ENCODE assay signal across 9 mouse cellular contexts in the genomic region with DNA sequence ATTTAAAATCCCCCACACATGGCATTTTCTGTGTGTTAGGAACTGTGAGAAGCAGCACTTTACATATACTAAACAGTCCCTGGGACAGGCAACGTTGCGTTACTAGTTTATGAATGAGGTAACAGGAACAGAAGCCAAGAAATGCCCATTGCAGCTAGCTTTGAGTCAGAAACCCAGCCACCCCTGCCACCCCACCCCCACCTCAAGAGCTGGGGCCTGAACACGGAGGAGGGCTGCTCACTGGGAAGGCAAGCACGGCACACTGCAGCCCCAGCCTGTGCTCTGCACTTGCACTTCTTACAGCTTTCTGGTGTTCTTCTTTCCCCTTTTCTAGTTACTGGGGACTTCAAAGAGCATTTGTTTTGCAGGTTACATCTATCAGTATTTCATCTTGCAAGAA.
DNase-seq lines count a peak whose midpoint lies in the region; ATAC-seq lines count a peak whose summit lies in the region.
"Had no signal": no experiment of that assay in that cellular context is flagged by ENCODE, and none has a peak within 500 bp of the region (broad histone marks: within the 10 kb centered on the region; RNA-seq: fewer than 3 reads in every experiment).

No protein-coding gene starts in this region.

- no peak for DNase-seq in heart, adult 18-20 months
- DNase-seq in right cerebral cortex, adult 18-20 months = peak; percentile 22
- DNase-seq in right cerebral cortex, postnatal 25 days = no peak
- DNase-seq in thymus, postnatal 36 days = peak; percentile 61 to 81
- DNase-seq in left cerebral cortex, adult 18-20 months (ENCODE audit: low spot score in 2 of 2) = no peak
- DNase-seq in midbrain, embryonic 10.5 days (ENCODE audit: low spot score) = no peak

- H3K4me3 ChIP-seq in heart, embryonic 11.5 days (ENCODE audit: low read depth, low read length) = no peak overlapping the region
- H3K4me3 ChIP-seq in intestine, embryonic 16.5 days (ENCODE audit: low read length) = no peak overlapping the region
- H3K4me3 ChIP-seq in midbrain, embryonic 10.5 days = no peak overlapping the region

- H3K9ac ChIP-seq in heart, embryonic 11.5 days (ENCODE audit: low read depth, low read length) = no peak overlapping the region
- 0 out of 2 replicates have a peak overlapping the region, but pooled peaks have one; percentile 31 for H3K9ac ChIP-seq in intestine, embryonic 16.5 days (ENCODE audit: low read depth, low read length)
- H3K9ac ChIP-seq: liver, embryonic 14.5 days had no signal

- 28% methylated on average over 4 of the region's 4 CpGs for WGBS in heart, embryonic 11.5 days (ENCODE audit: insufficient replicate concordance)
- WGBS in intestine, embryonic 16.5 days = 26% methylated on average over 4 of the region's 4 CpGs
- 51% methylated on average over 4 of the region's 4 CpGs for WGBS in midbrain, embryonic 10.5 days

- peak overlapping the region; percentile 67 for H3K27ac ChIP-seq in heart, embryonic 11.5 days (ENCODE audit: low read depth, low read length)
- H3K27ac ChIP-seq in intestine, embryonic 16.5 days (ENCODE audit: low read length) = no peak overlapping the region; the same call in 1 of the 2 replicates
- no peak overlapping the region for H3K27ac ChIP-seq in midbrain, embryonic 10.5 days (replicated peaks)
- H3K27ac ChIP-seq: liver, embryonic 14.5 days had no signal

- H3K9me3 ChIP-seq in heart, embryonic 11.5 days (replicated peaks; ENCODE audit: control insufficient read depth, low read length) = no peaks in the 10 kb centered on the region
- no peaks in the 10 kb centered on the region for H3K9me3 ChIP-seq in intestine, embryonic 16.5 days (ENCODE audit: control insufficient read depth, low read length)
- H3K9me3 ChIP-seq in midbrain, embryonic 10.5 days (replicated peaks) = no peaks in the 10 kb centered on the region

- ATAC-seq in heart, embryonic 11.5 days (replicated peaks; ENCODE audit: insufficient number of reproducible peaks, low FRiP score, low TSS enrichment) = no peak
- no peak for ATAC-seq in intestine, embryonic 16.5 days

- no peak overlapping the region for H3K4me2 ChIP-seq in heart, embryonic 11.5 days
- H3K4me2 ChIP-seq in intestine, embryonic 16.5 days (ENCODE audit: low read depth, low read length) = no peak overlapping the region

- H3K27me3 ChIP-seq in heart, embryonic 11.5 days (ENCODE audit: control insufficient read depth, insufficient read depth, low read length) = no peaks in the 10 kb centered on the region
- no peaks in the 10 kb centered on the region for H3K27me3 ChIP-seq in intestine, embryonic 16.5 days (replicated peaks; ENCODE audit: control insufficient read depth, insufficient read depth, low read length)
- no peaks in the 10 kb centered on the region for H3K27me3 ChIP-seq in midbrain, embryonic 10.5 days (ENCODE audit: low read depth, poor library complexity, severe bottlenecking)

- peaks cover 23% of the 10 kb centered on the region for H3K4me1 ChIP-seq in heart, embryonic 11.5 days (ENCODE audit: control insufficient read depth, insufficient read depth, low read length)
- peaks cover 13% of the 10 kb centered on the region for H3K4me1 ChIP-seq in intestine, embryonic 16.5 days (ENCODE audit: control insufficient read depth, insufficient read depth, low read length)
- peaks cover 8% of the 10 kb centered on the region for H3K4me1 ChIP-seq in midbrain, embryonic 10.5 days

- H3K36me3 ChIP-seq in heart, embryonic 11.5 days (ENCODE audit: control insufficient read depth, insufficient read depth, low read length) = no peaks in the 10 kb centered on the region
- no peaks in the 10 kb centered on the region for H3K36me3 ChIP-seq in intestine, embryonic 16.5 days (ENCODE audit: control insufficient read depth, insufficient read depth, low read length)
- no peaks in the 10 kb centered on the region for H3K36me3 ChIP-seq in midbrain, embryonic 10.5 days

Comparison
In these comparisons a context has a peak if more than half of its experiments do, and no peak if none do; other contexts are left out.
1. DNase-seq: peak in right cerebral cortex, adult 18-20 months (single experiment) and thymus, postnatal 36 days (2 of 2); none in heart, adult 18-20 months (0 of 2), right cerebral cortex, postnatal 25 days (single experiment), left cerebral cortex, adult 18-20 months (0 of 2) and midbrain, embryonic 10.5 days (single experiment).